Mouse (Mus musculus) liver, embryonic 11.5 days (tissue): ENCODE results near the gene B3galt1. TPM values are rescaled to one million over a fixed set of nuclear protein-coding genes. Genes with fewer than 3 reads are reported as not detected.

Source experiments
- ATAC-seq: fragments of 200-750 bp; cut with Nextera tagmentation; replicated peaks from 2 replicates; pipeline ENCODE4 v1.8.0; 2017; ENCODE audit warnings: moderate number of reproducible peaks, mild to moderate bottlenecking, moderate TSS enrichment, moderate library complexity; ENCODE audit not compliant: low FRiP score
- DNase-seq: peaks from one replicate; pipeline ENCODE4 v3.0.0-alpha.2; 2017; ENCODE audit warnings: low spot score
- H3K27ac ChIP-seq: fragments of 300-500 bp; sonication (generic); 2 replicates; pipeline ENCODE4 v1.5.1; 2014; ENCODE audit warnings: mild to moderate bottlenecking, low read depth, low read length, control low read depth
- H3K27me3 ChIP-seq: fragments of 300-500 bp; sonication (generic); replicated peaks from 2 replicates; pipeline ENCODE4 v1.6.1; 2014; ENCODE audit warnings: low read length, mixed read lengths; ENCODE audit not compliant: control insufficient read depth, insufficient read depth
- H3K36me3 ChIP-seq: fragments of 300-500 bp; sonication (generic); 2 replicates; pipeline ENCODE4 v1.6.1; 2014; ENCODE audit warnings: mild to moderate bottlenecking, low read length, moderate library complexity, mixed read lengths; ENCODE audit not compliant: control insufficient read depth, insufficient read depth
- H3K4me1 ChIP-seq: fragments of 300-500 bp; sonication (generic); replicated peaks from 2 replicates; pipeline ENCODE4 v1.6.1; 2014; ENCODE audit warnings: low read length, mixed read lengths; ENCODE audit not compliant: control insufficient read depth, insufficient read depth
- H3K4me2 ChIP-seq: fragments of 300-500 bp; sonication (generic); 2 replicates; pipeline ENCODE4 v1.6.1; 2014; ENCODE audit warnings: mild to moderate bottlenecking, control low read depth, moderate library complexity
- H3K4me3 ChIP-seq: fragments of 300-500 bp; sonication (generic); 2 replicates; pipeline ENCODE4 v1.5.1; 2014; ENCODE audit warnings: low read depth, low read length, control low read depth
- H3K9ac ChIP-seq: fragments of 300-500 bp; sonication (generic); 2 replicates; pipeline ENCODE4 v1.6.1; 2014; ENCODE audit warnings: low read depth, low read length, control low read depth
- H3K9me3 ChIP-seq: fragments of 300-500 bp; sonication (generic); 2 replicates; pipeline ENCODE4 v1.6.1; 2016; ENCODE audit warnings: low read length, inconsistent platforms, mixed read lengths; ENCODE audit not compliant: control insufficient read depth
- WGBS: fragments of 180-500 bp; shearing (Covaris S2); extraction: QIAGEN DNeasy Blood & Tissue Kit; methylation state at CpG from one replicate; pipeline ENCODE4 v1.1.7; 2014; 5-methylcytosine and 5-hydroxymethylcytosine counted together
- microRNA-seq: library from miRNA; unstranded; fragments of <30 nt; microRNA quantifications from one replicate; pipeline ENCODE4, GENCODE M21; 2017; ENCODE audit warnings: borderline number of aligned reads
- polyA plus RNA-seq: library from polyadenylated mRNA; unstranded; fragments of >200 nt; fragmentation: Nextera tagmentation; extraction: Ambion mirVana; gene quantifications from 2 replicates; pipeline ENCODE4 v1.2.1, GENCODE M21; 2014

B3galt1 gene
- polyA plus RNA-seq, 1 experiment from 2014 or later, result 0.75 TPM

- H3K27me3 ChIP-seq, result no peaks in the 10 kb centered on the region
- DNase-seq (no peak), ATAC-seq (no peak)
- no peaks in the 10 kb centered on the region for H3K4me1 ChIP-seq
- 80% methylated on average over 2 of the region's 2 CpGs for WGBS
- H3K4me2 ChIP-seq, result no peak overlapping the region
- H3K36me3 ChIP-seq, result no peaks in the 10 kb centered on the region
- H3K9ac ChIP-seq, result no peak overlapping the region
- H3K27ac ChIP-seq, result no peak overlapping the region
- no peak overlapping the region for H3K4me3 ChIP-seq
- no peaks in the 10 kb centered on the region for H3K9me3 ChIP-seq
Measured at GRCm38 (mm10) chr2:68143292-68143691, 577.6 kb downstream of the B3galt1 start.

DNA sequence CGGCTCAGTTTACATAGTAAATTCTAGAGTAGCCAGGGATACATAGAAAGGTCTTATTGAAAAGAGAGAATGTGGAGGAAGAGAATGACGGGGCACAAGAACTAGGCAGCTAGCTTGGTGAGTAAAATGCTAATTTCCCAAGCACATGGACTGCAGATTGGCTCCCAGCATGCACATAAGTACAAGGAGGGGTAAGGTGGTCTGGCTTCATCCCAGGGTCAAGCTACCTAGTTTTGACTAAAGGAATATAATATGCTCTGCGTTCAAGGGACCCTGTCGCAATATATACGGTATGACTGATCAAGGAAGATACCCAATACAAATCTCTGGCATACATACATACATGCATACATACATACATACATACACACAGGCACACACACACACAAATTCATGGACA is 594.1 kb downstream of the B3galt1 start:
- H3K9me3 ChIP-seq, result no peaks in the 10 kb centered on the region
- no peak overlapping the region for H3K4me3 ChIP-seq
- H3K4me1 ChIP-seq, result no peaks in the 10 kb centered on the region
- H3K36me3 ChIP-seq, result no peaks in the 10 kb centered on the region
- WGBS, result 89% methylated on average over 5 of the region's 5 CpGs
- no peak overlapping the region for H3K4me2 ChIP-seq
- H3K27ac ChIP-seq, result no peak overlapping the region
- H3K27me3 ChIP-seq, result no peaks in the 10 kb centered on the region
- H3K9ac ChIP-seq, result no peak overlapping the region
- DNase-seq (no peak), ATAC-seq (no peak)

GRCm38 (mm10) chr2:68160566-68160965 is 594.9 kb downstream of the B3galt1 start:
- WGBS, result 88% methylated on average over 2 of the region's 2 CpGs
- no peak overlapping the region for H3K27ac ChIP-seq
- no peak for DNase-seq
- H3K9ac ChIP-seq, result no peak overlapping the region
- no peak overlapping the region for H3K4me3 ChIP-seq
- no peaks in the 10 kb centered on the region for H3K9me3 ChIP-seq
- H3K27me3 ChIP-seq, result no peaks in the 10 kb centered on the region
- H3K4me2 ChIP-seq, result no peak overlapping the region
- H3K36me3 ChIP-seq, result no peaks in the 10 kb centered on the region
- no peaks in the 10 kb centered on the region for H3K4me1 ChIP-seq
- no peak for ATAC-seq

- Histone ChIP-seq H3K9me3 (no peaks in the 10 kb centered on the region), H3K36me3 (no peaks in the 10 kb centered on the region), H3K4me2 (no peak overlapping the region), H3K4me3 (no peak overlapping the region), H3K27ac (no peak overlapping the region), H3K27me3 (no peaks in the 10 kb centered on the region), H3K4me1 (no peaks in the 10 kb centered on the region), H3K9ac (no peak overlapping the region)
- ATAC-seq (no peak), DNase-seq (no peak)
- WGBS, result 80% methylated on average over 4 of the region's 4 CpGs
Measured at GRCm38 (mm10) chr2:68162012-68162411, 596.3 kb downstream of the B3galt1 start.

GRCm38 (mm10) chr2:68171306-68171705 is 605.6 kb downstream of the B3galt1 start:
- H3K9me3 ChIP-seq, result no peaks in the 10 kb centered on the region
- DNase-seq (no peak), ATAC-seq (no peak)
- 75% methylated on average over 10 of the region's 10 CpGs for WGBS
- no peaks in the 10 kb centered on the region for H3K36me3 ChIP-seq
- no peaks in the 10 kb centered on the region for H3K4me1 ChIP-seq
- H3K27me3 ChIP-seq, result no peaks in the 10 kb centered on the region
- no peak overlapping the region for H3K4me2 ChIP-seq
- H3K4me3 ChIP-seq, result no peak overlapping the region
- H3K9ac ChIP-seq, result no peak overlapping the region
- H3K27ac ChIP-seq, result no peak overlapping the region

Small RNA genes lying within 50 kb of the gene (microRNA-seq; reads per million reads assigned to microRNA genes)
- not detected for gene Mir6335
- 2.1 reads per million for gene Mir7224

Other genes with a start within 250 kb of the B3galt1 start
- gene Gm21830, start 152.1 kb upstream of the B3galt1 start, polyA plus RNA-seq, result not detected in 2 replicates
- gene Gm26727, start 132.7 kb upstream of the B3galt1 start, polyA plus RNA-seq, result not detected in 2 replicates
- gene Xirp2, start 119.9 kb upstream of the B3galt1 start, polyA plus RNA-seq, result 0.01 TPM in 1 of 2 replicates, not detected in the other